Mouse (Mus musculus): ENCODE results near the gene Gramd1a. TPM values are rescaled to one million over a fixed set of nuclear protein-coding genes. Genes with fewer than 3 reads are reported as not detected.

Gramd1a gene
- polyA plus RNA-seq, 1 experiment from 2014 or later: 83.2 TPM

- Histone ChIP-seq H3K36me3 (no peaks in the 10 kb centered on the region), H3K9me3 (no peaks in the 10 kb centered on the region), H3K9ac (no peak overlapping the region), H3K4me1 (peaks cover 24% of the 10 kb centered on the region), H3K4me2 (replicated peaks) (no peak overlapping the region), H3K27ac (no peak overlapping the region), H3K27me3 (no peaks in the 10 kb centered on the region), H3K4me3 (no peak overlapping the region)
- no peak for ATAC-seq (ENCODE audit: low FRiP score, low read depth)
These were observed 73.6 kb downstream of the Gramd1a start for GRCm38 (mm10) chr7:31082106-31082505.

GRCm38 (mm10) chr7:31081106-31081505 is 74.6 kb downstream of the Gramd1a start:
- no peak for ATAC-seq (ENCODE audit: low FRiP score, low read depth)
- H3K4me3 ChIP-seq: no peak overlapping the region
- WGBS: 48% methylated on average over 1 of the region's 1 CpGs
- H3K27ac ChIP-seq: no peak overlapping the region
- no peaks in the 10 kb centered on the region for H3K27me3 ChIP-seq
- no peaks in the 10 kb centered on the region for H3K36me3 ChIP-seq
- H3K9ac ChIP-seq: no peak overlapping the region
- no peaks in the 10 kb centered on the region for H3K9me3 ChIP-seq
- H3K4me1 ChIP-seq: peaks cover 33% of the 10 kb centered on the region
- no peak overlapping the region for H3K4me2 ChIP-seq (replicated peaks)

- Histone ChIP-seq H3K4me3 (no peak overlapping the region), H3K4me1 (peaks cover 37% of the 10 kb centered on the region), H3K27me3 (no peaks in the 10 kb centered on the region), H3K27ac (no peak overlapping the region), H3K4me2 (replicated peaks) (no peak overlapping the region), H3K9ac (no peak overlapping the region), H3K9me3 (no peaks in the 10 kb centered on the region), H3K36me3 (no peaks in the 10 kb centered on the region)
- no peak for ATAC-seq (ENCODE audit: low FRiP score, low read depth)
- 59% methylated on average over 3 of the region's 3 CpGs for WGBS
These were observed 75.1 kb downstream of the Gramd1a start for GRCm38 (mm10) chr7:31080611-31081010.

Other genes with a start within 250 kb of the Gramd1a start
- 0.38 and 0.42 TPM in 2 replicates for gene Mag, start 241.0 kb downstream of the Gramd1a start, polyA plus RNA-seq (2015; fragmentation: Nextera tagmentation; extraction: Ambion mirVana)
- gene Hamp2, start 231.2 kb downstream of the Gramd1a start, polyA plus RNA-seq (2015; fragmentation: Nextera tagmentation; extraction: Ambion mirVana): not detected in 2 replicates
- not detected in 2 replicates for gene Hamp, start 211.9 kb downstream of the Gramd1a start, polyA plus RNA-seq (2015; fragmentation: Nextera tagmentation; extraction: Ambion mirVana)
- gene Usf2, start 199.1 kb downstream of the Gramd1a start, polyA plus RNA-seq (2015; fragmentation: Nextera tagmentation; extraction: Ambion mirVana): 27.9 and 28.7 TPM in 2 replicates
- 25.4 and 25.9 TPM in 2 replicates for gene Lsr, start 182.4 kb downstream of the Gramd1a start, polyA plus RNA-seq (2015; fragmentation: Nextera tagmentation; extraction: Ambion mirVana)
- gene Fam187b, start 182.1 kb downstream of the Gramd1a start, polyA plus RNA-seq (2015; fragmentation: Nextera tagmentation; extraction: Ambion mirVana): 0.70 and 0.78 TPM in 2 replicates
- 17.1 and 18.3 TPM in 2 replicates for gene Fxyd5, start 113.4 kb downstream of the Gramd1a start, polyA plus RNA-seq (2015; fragmentation: Nextera tagmentation; extraction: Ambion mirVana)
- gene Fxyd7, start 104.4 kb downstream of the Gramd1a start, polyA plus RNA-seq (2015; fragmentation: Nextera tagmentation; extraction: Ambion mirVana): 20.0 and 21.3 TPM in 2 replicates
- gene Fxyd1, start 98.7 kb downstream of the Gramd1a start, polyA plus RNA-seq (2015; fragmentation: Nextera tagmentation; extraction: Ambion mirVana): 61.7 and 71.2 TPM in 2 replicates
- gene Lgi4, start 96.6 kb downstream of the Gramd1a start, polyA plus RNA-seq (2015; fragmentation: Nextera tagmentation; extraction: Ambion mirVana): 0.59 and 0.67 TPM in 2 replicates
- 32.9 and 34.8 TPM in 2 replicates for gene Fxyd3, start 79.2 kb downstream of the Gramd1a start, polyA plus RNA-seq (2015; fragmentation: Nextera tagmentation; extraction: Ambion mirVana)
- 3.0 and 3.2 TPM in 2 replicates for gene Hpn, start 40.6 kb downstream of the Gramd1a start, polyA plus RNA-seq (2015; fragmentation: Nextera tagmentation; extraction: Ambion mirVana)
- gene Scn1b, start 28.9 kb downstream of the Gramd1a start, polyA plus RNA-seq (2015; fragmentation: Nextera tagmentation; extraction: Ambion mirVana): 4.1 and 4.5 TPM in 2 replicates
- gene Scgb2b2, start 134.6 kb upstream of the Gramd1a start, polyA plus RNA-seq (2015; fragmentation: Nextera tagmentation; extraction: Ambion mirVana): not detected in 2 replicates
- gene Scgb1b2, start 135.9 kb upstream of the Gramd1a start, polyA plus RNA-seq (2015; fragmentation: Nextera tagmentation; extraction: Ambion mirVana): not detected in 2 replicates
- gene Scgb2b3, start 206.2 kb upstream of the Gramd1a start, polyA plus RNA-seq (2015; fragmentation: Nextera tagmentation; extraction: Ambion mirVana): not detected in 2 replicates
- not detected in 2 replicates for gene Scgb1b3, start 219.7 kb upstream of the Gramd1a start, polyA plus RNA-seq (2015; fragmentation: Nextera tagmentation; extraction: Ambion mirVana)